Mouse (Mus musculus): Measurements from ENCODE around the gene Olfr1118.
"Not testable (repeated sequence)": the region's sequence is repeated elsewhere in the genome, so short reads cannot be mapped to it uniquely, and the experiment has no call there.

Gene Olfr1118

DNA sequence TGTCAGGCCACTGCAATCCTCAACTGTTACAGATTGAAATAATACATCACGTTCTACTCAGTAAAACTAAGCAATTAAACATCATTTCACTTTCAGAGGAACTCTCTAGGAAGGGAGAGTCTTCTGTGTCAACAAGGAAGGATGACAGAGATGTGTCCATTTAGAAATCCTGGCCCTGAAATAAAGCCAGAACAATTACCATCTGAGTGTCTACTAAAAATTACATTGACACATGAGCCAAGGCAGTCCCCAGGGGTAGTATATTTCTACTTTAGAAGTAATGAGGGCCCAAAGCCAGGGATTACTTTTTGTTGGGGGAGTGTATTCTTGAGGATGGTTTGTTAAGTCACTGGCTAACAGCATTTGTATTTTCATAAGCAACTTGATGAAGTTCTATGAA lies at the start of gene Olfr1118:
Gene Olfr1118, plus strand, starts transcription at position 301 of the 400 bp plus-strand sequence.
- no peak for DNase-seq (ENCODE audit: low spot score)

DNA sequence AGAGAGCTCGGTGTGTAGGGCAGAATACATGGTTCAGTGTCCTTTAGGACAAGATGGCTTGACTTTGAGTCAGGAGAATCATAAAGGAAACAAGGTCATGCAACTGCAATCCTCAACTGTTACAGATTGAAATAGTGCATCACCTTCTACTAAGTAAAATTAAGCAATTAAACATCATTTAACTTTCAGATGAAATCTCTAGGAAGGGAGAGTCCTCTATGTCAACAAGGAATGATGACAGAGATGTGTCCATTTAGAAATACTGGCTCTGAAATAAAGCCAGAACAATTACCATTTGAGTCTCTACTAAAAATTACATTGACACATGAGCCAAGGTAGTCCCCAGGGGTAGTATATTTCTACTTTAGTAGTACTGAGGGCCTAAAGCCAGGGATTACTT lies 40.1 kb upstream of the Olfr1118 start, which contains the start of gene Olfr1116:
Gene Olfr1116, plus strand, starts transcription at position 301 of the 400 bp plus-strand sequence.
- DNase-seq (ENCODE audit: low spot score) = no peak

GRCm38 (mm10) chr2:87293977-87294376 lies 13.4 kb upstream of the Olfr1118 start:
- not testable (repeated sequence) for DNase-seq (ENCODE audit: low spot score)

DNA sequence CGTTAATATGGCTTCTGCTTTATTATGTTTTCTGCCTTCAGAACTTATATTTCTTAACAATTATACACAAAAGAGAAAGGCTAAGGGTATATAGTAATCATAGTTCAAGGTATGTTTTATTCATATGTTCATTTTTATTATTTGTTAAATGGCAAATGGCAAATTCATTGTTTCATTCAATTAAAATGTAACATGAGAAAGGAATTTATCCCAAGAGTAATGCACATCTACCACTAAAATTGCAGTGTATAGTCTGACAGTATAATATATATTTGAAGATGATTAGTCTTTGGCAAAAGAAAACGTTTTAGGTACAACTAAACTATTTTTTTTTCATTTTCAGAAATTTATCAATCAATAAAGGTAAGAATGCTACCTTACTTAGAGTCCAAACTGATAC lies 47.1 kb downstream of the Olfr1118 start, which contains the start of gene Olfr1120:
Gene Olfr1120, plus strand, starts transcription at position 301 of the 400 bp plus-strand sequence.
- no peak for DNase-seq (ENCODE audit: low spot score)

DNA sequence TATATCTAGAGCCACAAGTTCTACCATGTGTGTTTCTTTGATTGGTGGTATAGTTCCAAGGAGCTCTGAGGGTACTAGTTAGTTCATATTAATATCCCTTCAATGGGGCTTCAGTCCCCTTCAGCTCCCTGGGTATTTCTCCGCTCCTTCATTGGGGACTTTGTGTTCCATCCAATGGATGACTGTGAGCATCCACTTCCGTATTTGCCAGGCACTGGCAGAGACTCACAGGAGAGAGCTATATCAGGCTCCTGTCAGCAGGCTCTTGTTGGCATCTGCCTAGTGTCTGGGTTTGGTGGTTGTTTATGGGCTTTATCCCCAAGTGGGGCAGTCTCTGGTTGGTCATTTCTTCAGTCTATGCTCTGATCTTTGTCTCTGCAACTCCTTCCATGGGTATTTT lies 52.7 kb downstream of the Olfr1118 start:
- not testable (repeated sequence) for DNase-seq (ENCODE audit: low spot score)

Measured in yolk sac, embryonic 10.5 days (tissue).